Mouse (Mus musculus): ENCODE results near the gene Elmsan1. TPM values are rescaled to one million over a fixed set of nuclear protein-coding genes. Genes with fewer than 3 reads are reported as not detected.

The Elmsan1 gene
- polyA plus RNA-seq, 1 experiment from 2014 or later = 7.7 TPM

- H3K36me3 ChIP-seq (replicated peaks) = peaks cover 29% of the 10 kb centered on the region
- peak within 1 kb of the TSS; percentile 95 for H3K4me2 ChIP-seq
- peak; percentile 59 for ATAC-seq (ENCODE audit: insufficient read depth)
- H3K27me3 ChIP-seq = no peaks in the 10 kb centered on the region
- 6% methylated on average over 50 of the region's 50 CpGs for WGBS (ENCODE audit: insufficient replicate concordance)
- H3K4me3 ChIP-seq (replicated peaks) = peak within 1 kb of the TSS; percentile 65
- H3K9ac ChIP-seq = peak within 1 kb of the TSS; percentile 39
- H3K4me1 ChIP-seq (replicated peaks) = peaks cover 65% of the 10 kb centered on the region
- H3K27ac ChIP-seq (replicated peaks) = peak within 1 kb of the TSS; percentile 92
- no peaks in the 10 kb centered on the region for H3K9me3 ChIP-seq (replicated peaks)
Measured at GRCm38 (mm10) chr12:84147954-84148621, 70.6 kb downstream of the Elmsan1 start, which contains the start of gene Pnma1. Gene Pnma1, minus strand, starts transcription at chr12:84148489.

- Histone ChIP-seq H3K9me3 (replicated peaks) (no peaks in the 10 kb centered on the region), H3K4me2 (no peak overlapping the region), H3K4me3 (replicated peaks) (no peak overlapping the region), H3K27ac (replicated peaks) (no peak overlapping the region), H3K36me3 (replicated peaks) (no peaks in the 10 kb centered on the region), H3K9ac (no peak overlapping the region), H3K27me3 (no peaks in the 10 kb centered on the region), H3K4me1 (replicated peaks) (peaks cover 11% of the 10 kb centered on the region)
- WGBS (ENCODE audit: insufficient replicate concordance) = 69% methylated on average over 14 of the region's 14 CpGs
- ATAC-seq (ENCODE audit: insufficient read depth) = no peak
Measured at GRCm38 (mm10) chr12:84142281-84143050, 76.2 kb downstream of the Elmsan1 start.

DNA sequence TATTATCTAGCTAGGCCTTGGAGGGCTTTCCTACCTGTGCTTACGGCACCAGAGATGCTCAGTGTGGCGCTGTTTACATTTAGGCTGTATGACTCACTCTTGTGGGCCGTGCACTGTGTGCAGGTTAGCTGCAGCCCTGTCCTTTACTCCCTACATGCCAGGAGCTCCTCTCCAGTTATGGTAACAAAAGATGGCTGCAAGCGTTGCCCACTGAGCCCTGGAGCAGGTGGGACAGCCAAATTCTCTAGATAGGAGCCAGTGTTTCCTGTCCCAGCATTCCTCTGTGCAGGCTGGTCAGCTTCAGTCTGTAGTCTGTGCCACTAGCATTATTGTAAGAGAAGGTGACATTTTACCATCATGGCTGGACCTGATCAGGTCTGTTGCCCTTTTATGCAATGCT is 77.4 kb downstream of the Elmsan1 start:
- Histone ChIP-seq H3K9me3 (replicated peaks) (no peaks in the 10 kb centered on the region), H3K4me1 (replicated peaks) (no peaks in the 10 kb centered on the region), H3K4me2 (no peak overlapping the region), H3K36me3 (replicated peaks) (no peaks in the 10 kb centered on the region), H3K27me3 (no peaks in the 10 kb centered on the region), H3K4me3 (replicated peaks) (no peak overlapping the region), H3K27ac (replicated peaks) (no peak overlapping the region), H3K9ac (no peak overlapping the region)
- ATAC-seq (ENCODE audit: insufficient read depth) = no peak
- 68% methylated on average over 4 of the region's 4 CpGs for WGBS (ENCODE audit: insufficient replicate concordance)

GRCm38 (mm10) chr12:84140135-84140534 is 78.5 kb downstream of the Elmsan1 start:
- Histone ChIP-seq H3K9ac (no peak overlapping the region), H3K4me2 (no peak overlapping the region), H3K9me3 (replicated peaks) (no peaks in the 10 kb centered on the region), H3K27ac (replicated peaks) (no peak overlapping the region), H3K4me1 (replicated peaks) (no peaks in the 10 kb centered on the region), H3K4me3 (replicated peaks) (no peak overlapping the region), H3K27me3 (no peaks in the 10 kb centered on the region), H3K36me3 (replicated peaks) (no peaks in the 10 kb centered on the region)
- WGBS (ENCODE audit: insufficient replicate concordance) = 55% methylated on average over 4 of the region's 4 CpGs
- ATAC-seq (ENCODE audit: insufficient read depth) = no peak

DNA sequence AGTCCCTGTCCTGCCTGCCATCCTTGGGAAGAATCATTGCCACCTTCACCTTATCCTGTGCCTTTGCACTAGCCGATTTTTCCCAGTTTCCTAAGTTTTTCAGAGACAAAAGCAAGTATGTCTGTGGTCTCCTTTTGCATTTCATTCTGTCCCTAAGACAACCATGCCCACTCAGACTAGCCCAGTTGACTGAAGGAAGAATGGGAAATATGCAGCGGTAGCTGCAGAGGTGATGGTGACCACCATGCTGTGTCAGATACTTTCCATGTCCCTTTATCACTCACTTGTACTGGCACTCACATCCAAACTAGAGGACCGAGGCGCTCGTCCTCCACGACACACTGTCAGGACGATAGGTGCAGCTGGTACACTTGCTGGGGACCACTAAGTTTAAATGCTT is 81.5 kb downstream of the Elmsan1 start:
- ATAC-seq (ENCODE audit: insufficient read depth) = no peak

GRCm38 (mm10) chr12:84132265-84132664 is 86.4 kb downstream of the Elmsan1 start:
- no peak overlapping the region for H3K9ac ChIP-seq
- H3K4me1 ChIP-seq (replicated peaks) = no peaks in the 10 kb centered on the region
- H3K27me3 ChIP-seq = no peaks in the 10 kb centered on the region
- H3K4me2 ChIP-seq = no peak overlapping the region
- H3K4me3 ChIP-seq (replicated peaks) = no peak overlapping the region
- no peaks in the 10 kb centered on the region for H3K36me3 ChIP-seq (replicated peaks)
- no peaks in the 10 kb centered on the region for H3K9me3 ChIP-seq (replicated peaks)
- 56% methylated on average over 3 of the region's 3 CpGs for WGBS (ENCODE audit: insufficient replicate concordance)
- ATAC-seq (ENCODE audit: insufficient read depth) = no peak
- no peak overlapping the region for H3K27ac ChIP-seq (replicated peaks)

More for the DNA sequence above, 81.5 kb downstream of the Elmsan1 start:
- no peak overlapping the region for H3K4me3 ChIP-seq (replicated peaks)
- H3K9me3 ChIP-seq (replicated peaks) = no peaks in the 10 kb centered on the region
- H3K4me1 ChIP-seq (replicated peaks) = no peaks in the 10 kb centered on the region
- WGBS (ENCODE audit: insufficient replicate concordance) = 77% methylated on average over 7 of the region's 7 CpGs
- no peak overlapping the region for H3K27ac ChIP-seq (replicated peaks)
- no peaks in the 10 kb centered on the region for H3K27me3 ChIP-seq
- H3K9ac ChIP-seq = no peak overlapping the region
- no peaks in the 10 kb centered on the region for H3K36me3 ChIP-seq (replicated peaks)
- no peak overlapping the region for H3K4me2 ChIP-seq

DNA sequence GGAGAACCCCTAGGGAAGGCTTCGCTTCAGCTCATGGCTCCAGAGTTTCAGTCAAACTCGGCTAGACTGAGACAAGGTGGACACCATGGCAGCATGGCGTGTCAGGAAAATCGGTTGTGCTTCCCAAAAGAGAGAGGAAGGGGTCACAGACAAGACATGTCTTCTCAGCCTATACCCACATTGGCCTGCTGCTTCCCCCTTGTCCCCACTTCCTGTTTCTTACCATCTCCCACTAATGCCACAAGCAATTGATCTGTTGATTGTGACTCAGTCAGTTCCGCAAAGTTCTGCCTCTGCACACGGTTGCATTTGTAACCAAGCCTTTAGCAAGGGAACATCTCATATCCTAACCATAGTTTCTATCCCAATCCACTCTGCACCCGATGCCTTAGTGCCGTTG is 88.8 kb downstream of the Elmsan1 start:
- Histone ChIP-seq H3K27ac (replicated peaks) (no peak overlapping the region), H3K4me2 (no peak overlapping the region), H3K9me3 (replicated peaks) (no peaks in the 10 kb centered on the region), H3K9ac (no peak overlapping the region), H3K4me1 (replicated peaks) (no peaks in the 10 kb centered on the region), H3K27me3 (no peaks in the 10 kb centered on the region), H3K36me3 (replicated peaks) (no peaks in the 10 kb centered on the region), H3K4me3 (replicated peaks) (no peak overlapping the region)
- 52% methylated on average over 8 of the region's 8 CpGs for WGBS (ENCODE audit: insufficient replicate concordance)
- ATAC-seq (ENCODE audit: insufficient read depth) = no peak

GRCm38 (mm10) chr12:84128576-84128975 is 90.1 kb downstream of the Elmsan1 start:
- Histone ChIP-seq H3K9ac (no peak overlapping the region), H3K27me3 (no peaks in the 10 kb centered on the region), H3K9me3 (replicated peaks) (no peaks in the 10 kb centered on the region), H3K36me3 (replicated peaks) (no peaks in the 10 kb centered on the region), H3K4me2 (no peak overlapping the region), H3K4me1 (replicated peaks) (no peaks in the 10 kb centered on the region), H3K4me3 (replicated peaks) (no peak overlapping the region), H3K27ac (replicated peaks) (no peak overlapping the region)
- no peak for ATAC-seq (ENCODE audit: insufficient read depth)
- WGBS (ENCODE audit: insufficient replicate concordance) = 76% methylated on average over 6 of the region's 6 CpGs

DNA sequence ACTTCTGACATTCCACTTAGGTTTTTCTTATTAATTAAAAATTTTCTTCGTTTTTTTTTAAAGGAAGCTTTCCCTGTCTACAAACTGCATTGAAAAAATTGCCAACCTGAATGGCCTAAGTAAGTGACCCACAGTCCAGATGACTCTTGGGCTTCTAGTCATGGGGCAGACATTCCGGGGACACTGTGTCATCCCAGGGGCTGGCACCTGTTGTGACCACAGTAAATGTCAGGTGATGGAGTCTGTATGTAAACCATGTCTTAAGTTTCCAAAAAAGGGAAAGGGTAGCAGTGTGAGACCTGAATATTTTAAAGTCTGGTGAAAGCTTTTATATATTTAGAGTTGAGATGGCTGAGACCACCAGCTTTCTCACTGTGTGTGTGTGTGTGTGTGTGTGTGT is 91.8 kb downstream of the Elmsan1 start:
- Histone ChIP-seq H3K9me3 (replicated peaks) (no peaks in the 10 kb centered on the region), H3K4me2 (no peak overlapping the region), H3K27ac (replicated peaks) (no peak overlapping the region), H3K36me3 (replicated peaks) (no peaks in the 10 kb centered on the region), H3K9ac (no peak overlapping the region), H3K4me1 (replicated peaks) (no peaks in the 10 kb centered on the region), H3K4me3 (replicated peaks) (no peak overlapping the region), H3K27me3 (no peaks in the 10 kb centered on the region)
- WGBS (ENCODE audit: insufficient replicate concordance) = 70% methylated on average over 2 of the region's 2 CpGs
- ATAC-seq (ENCODE audit: insufficient read depth) = no peak

DNA sequence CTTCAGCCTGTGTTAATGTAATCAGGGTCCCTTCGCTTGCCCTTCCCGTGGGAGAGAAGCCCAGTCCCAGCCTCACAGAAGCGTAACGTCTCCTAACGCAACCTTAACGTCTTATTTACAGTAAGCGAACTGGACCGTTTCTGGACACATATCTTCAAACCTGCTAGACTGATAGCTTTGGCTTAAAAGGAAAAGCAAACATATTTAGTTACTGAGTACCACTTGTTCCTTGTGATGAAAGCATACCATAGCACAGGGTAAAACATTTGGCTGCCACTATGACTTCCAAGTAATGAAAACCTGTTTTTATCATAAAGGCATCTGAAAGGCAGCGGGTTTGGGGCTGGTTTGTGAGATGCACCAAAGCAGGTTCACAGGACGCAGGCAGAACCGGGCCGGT is 92.8 kb downstream of the Elmsan1 start:
- Histone ChIP-seq H3K9me3 (replicated peaks) (no peaks in the 10 kb centered on the region), H3K27ac (replicated peaks) (no peak overlapping the region), H3K9ac (no peak overlapping the region), H3K4me2 (no peak overlapping the region), H3K4me1 (replicated peaks) (no peaks in the 10 kb centered on the region), H3K36me3 (replicated peaks) (no peaks in the 10 kb centered on the region), H3K27me3 (no peaks in the 10 kb centered on the region), H3K4me3 (replicated peaks) (no peak overlapping the region)
- 78% methylated on average over 12 of the region's 12 CpGs for WGBS (ENCODE audit: insufficient replicate concordance)
- ATAC-seq (ENCODE audit: insufficient read depth) = no peak

- Histone ChIP-seq H3K36me3 (replicated peaks) (no peaks in the 10 kb centered on the region), H3K4me3 (replicated peaks) (no peak overlapping the region), H3K9me3 (replicated peaks) (no peaks in the 10 kb centered on the region), H3K27ac (replicated peaks) (no peak overlapping the region), H3K27me3 (no peaks in the 10 kb centered on the region), H3K9ac (no peak overlapping the region), H3K4me2 (no peak overlapping the region), H3K4me1 (replicated peaks) (peaks cover 5% of the 10 kb centered on the region)
- ATAC-seq (ENCODE audit: insufficient read depth) = no peak
- 66% methylated on average over 5 of the region's 5 CpGs for WGBS (ENCODE audit: insufficient replicate concordance)
Measured at GRCm38 (mm10) chr12:84119584-84119983, 99.1 kb downstream of the Elmsan1 start.
